Mouse (Mus musculus) heart, embryonic 11.5 days (tissue): ENCODE measurements around the gene Fam8a1. TPM values are rescaled to one million over a fixed set of nuclear protein-coding genes. Genes with fewer than 3 reads are reported as not detected.

Source experiments
- ATAC-seq: fragments of 200-750 bp; cut with Nextera tagmentation; replicated peaks from 2 replicates; pipeline ENCODE4 v1.8.0; 2017; ENCODE audit warnings: moderate library complexity; ENCODE audit not compliant: insufficient number of reproducible peaks, low FRiP score, low TSS enrichment
- H3K27ac ChIP-seq: fragments of 300-500 bp; sonication (generic); 2 replicates; pipeline ENCODE4 v1.5.1; 2014; ENCODE audit warnings: mild to moderate bottlenecking, low read depth, low read length
- H3K27me3 ChIP-seq: fragments of 300-500 bp; sonication (generic); 2 replicates; pipeline ENCODE4 v1.6.1; 2014; ENCODE audit warnings: mild to moderate bottlenecking, low read length, mixed read lengths; ENCODE audit not compliant: control insufficient read depth, insufficient read depth
- H3K36me3 ChIP-seq: fragments of 300-500 bp; sonication (generic); 2 replicates; pipeline ENCODE4 v1.6.1; 2014; ENCODE audit warnings: mild to moderate bottlenecking, low read length, moderate library complexity, mixed read lengths; ENCODE audit not compliant: control insufficient read depth, insufficient read depth
- H3K4me1 ChIP-seq: fragments of 300-500 bp; sonication (generic); 2 replicates; pipeline ENCODE4 v1.6.1; 2014; ENCODE audit warnings: low read length; ENCODE audit not compliant: control insufficient read depth, insufficient read depth
- H3K4me2 ChIP-seq: fragments of 300-500 bp; sonication (generic); 2 replicates; pipeline ENCODE4 v1.6.1; 2014; ENCODE audit warnings: mild to moderate bottlenecking, moderate library complexity
- H3K4me3 ChIP-seq: fragments of 300-500 bp; sonication (generic); 2 replicates; pipeline ENCODE4 v1.5.1; 2014; ENCODE audit warnings: low read depth, low read length
- H3K9ac ChIP-seq: fragments of 300-500 bp; sonication (generic); 2 replicates; pipeline ENCODE4 v1.6.1; 2014; ENCODE audit warnings: mild to moderate bottlenecking, low read depth, low read length, moderate library complexity
- H3K9me3 ChIP-seq: fragments of 300-500 bp; sonication (generic); replicated peaks from 2 replicates; pipeline ENCODE4 v1.6.1; 2016; ENCODE audit warnings: low read length; ENCODE audit not compliant: control insufficient read depth
- WGBS: fragments of 180-500 bp; shearing (Covaris S2); extraction: QIAGEN DNeasy Blood & Tissue Kit; methylation state at CpG from one replicate; pipeline ENCODE4 v1.1.7; 2014; ENCODE audit not compliant: insufficient replicate concordance; 5-methylcytosine and 5-hydroxymethylcytosine counted together
- polyA plus RNA-seq: library from polyadenylated mRNA; unstranded; fragments of >200 nt; fragmentation: Nextera tagmentation; extraction: Ambion mirVana; gene quantifications from 2 replicates; pipeline ENCODE4 v1.2.1, GENCODE M21; 2014

The Fam8a1 gene
- polyA plus RNA-seq, 1 experiment from 2014 or later, result 8.1 TPM

GRCm38 (mm10) chr13:46634133-46634488 is 35.2 kb upstream of the Fam8a1 start:
- no peaks in the 10 kb centered on the region for H3K9me3 ChIP-seq
- no peak overlapping the region for H3K27ac ChIP-seq
- H3K4me1 ChIP-seq, result no peaks in the 10 kb centered on the region
- no peak overlapping the region for H3K4me2 ChIP-seq
- H3K27me3 ChIP-seq, result no peaks in the 10 kb centered on the region
- 57% methylated on average over 6 of the region's 6 CpGs for WGBS
- no peak overlapping the region for H3K9ac ChIP-seq
- peaks cover 18% of the 10 kb centered on the region for H3K36me3 ChIP-seq
- H3K4me3 ChIP-seq, result no peak overlapping the region
- ATAC-seq, result no peak

- ATAC-seq, result no peak
- Histone ChIP-seq H3K36me3 (peaks cover 38% of the 10 kb centered on the region), H3K27ac (no peak overlapping the region), H3K4me2 (no peak overlapping the region), H3K9me3 (peaks cover 7% of the 10 kb centered on the region; the same call in 1 of the 2 replicates), H3K27me3 (no peaks in the 10 kb centered on the region), H3K9ac (no peak overlapping the region), H3K4me3 (no peak overlapping the region), H3K4me1 (no peaks in the 10 kb centered on the region)
- 90% methylated on average over 10 of the region's 10 CpGs for WGBS
These were observed 28.5 kb upstream of the Fam8a1 start for GRCm38 (mm10) chr13:46640608-46641468.

- WGBS, result 80% methylated on average over 4 of the region's 4 CpGs
- Histone ChIP-seq H3K27me3 (no peaks in the 10 kb centered on the region), H3K4me3 (no peak overlapping the region), H3K27ac (no peak overlapping the region), H3K4me1 (no peaks in the 10 kb centered on the region), H3K36me3 (peaks cover 30% of the 10 kb centered on the region), H3K4me2 (no peak overlapping the region), H3K9ac (no peak overlapping the region), H3K9me3 (peaks cover 7% of the 10 kb centered on the region; the same call in 1 of the 2 replicates)
- ATAC-seq, result no peak
These were observed 27.0 kb upstream of the Fam8a1 start for GRCm38 (mm10) chr13:46642318-46642717.

GRCm38 (mm10) chr13:46644175-46644574 is 25.1 kb upstream of the Fam8a1 start:
- 86% methylated on average over 6 of the region's 6 CpGs for WGBS
- no peak overlapping the region for H3K9ac ChIP-seq
- peaks cover 24% of the 10 kb centered on the region for H3K36me3 ChIP-seq

GRCm38 (mm10) chr13:46645476-46645875 is 23.8 kb upstream of the Fam8a1 start:
- ATAC-seq, result no peak
- H3K9ac ChIP-seq, result no peak overlapping the region
- WGBS, result 82% methylated on average over 6 of the region's 6 CpGs
- H3K4me2 ChIP-seq, result no peak overlapping the region
- no peak overlapping the region for H3K27ac ChIP-seq
- H3K4me3 ChIP-seq, result no peak overlapping the region
- peaks cover 7% of the 10 kb centered on the region; the same call in 1 of the 2 replicates for H3K9me3 ChIP-seq
- H3K36me3 ChIP-seq, result peaks cover 16% of the 10 kb centered on the region
- no peaks in the 10 kb centered on the region for H3K4me1 ChIP-seq
- no peaks in the 10 kb centered on the region for H3K27me3 ChIP-seq

More at GRCm38 (mm10) chr13:46644175-46644574, 25.1 kb upstream of the Fam8a1 start:
- Histone ChIP-seq H3K4me1 (no peaks in the 10 kb centered on the region), H3K27ac (no peak overlapping the region), H3K4me2 (no peak overlapping the region), H3K27me3 (no peaks in the 10 kb centered on the region), H3K9me3 (peaks cover 7% of the 10 kb centered on the region; the same call in 1 of the 2 replicates), H3K4me3 (no peak overlapping the region)
- ATAC-seq, result no peak

- no peak overlapping the region for H3K4me3 ChIP-seq
- H3K36me3 ChIP-seq, result peaks cover 8% of the 10 kb centered on the region; the same call in 1 of the 2 replicates
- ATAC-seq, result no peak
- no peak overlapping the region for H3K9ac ChIP-seq
- no peak overlapping the region for H3K4me2 ChIP-seq
- H3K9me3 ChIP-seq, result no peaks in the 10 kb centered on the region
- H3K27me3 ChIP-seq, result no peaks in the 10 kb centered on the region
- no peaks in the 10 kb centered on the region for H3K4me1 ChIP-seq
- WGBS, result 80% methylated on average over 7 of the region's 7 CpGs
- no peak overlapping the region for H3K27ac ChIP-seq
These were observed 17.5 kb upstream of the Fam8a1 start for GRCm38 (mm10) chr13:46651853-46652252.

GRCm38 (mm10) chr13:46652671-46653070 is 16.7 kb upstream of the Fam8a1 start:
- Histone ChIP-seq H3K4me1 (no peaks in the 10 kb centered on the region), H3K36me3 (peaks cover 8% of the 10 kb centered on the region; the same call in 1 of the 2 replicates), H3K4me3 (no peak overlapping the region), H3K27me3 (no peaks in the 10 kb centered on the region), H3K4me2 (no peak overlapping the region), H3K27ac (no peak overlapping the region), H3K9me3 (no peaks in the 10 kb centered on the region), H3K9ac (no peak overlapping the region)
- WGBS, result 85% methylated on average over 7 of the region's 7 CpGs
- ATAC-seq, result no peak

- no peak overlapping the region for H3K9ac ChIP-seq
- peaks cover 7% of the 10 kb centered on the region; the same call in 1 of the 2 replicates for H3K36me3 ChIP-seq
- H3K27me3 ChIP-seq, result no peaks in the 10 kb centered on the region
- H3K27ac ChIP-seq, result no peak overlapping the region
- no peak overlapping the region for H3K4me3 ChIP-seq
- no peaks in the 10 kb centered on the region for H3K9me3 ChIP-seq
- 76% methylated on average over 4 of the region's 4 CpGs for WGBS
- no peak for ATAC-seq
- H3K4me2 ChIP-seq, result no peak overlapping the region
- H3K4me1 ChIP-seq, result no peaks in the 10 kb centered on the region
These were observed 15.7 kb upstream of the Fam8a1 start for GRCm38 (mm10) chr13:46653671-46654070.

GRCm38 (mm10) chr13:46654566-46654965 is 14.8 kb upstream of the Fam8a1 start:
- ATAC-seq, result no peak
- WGBS, result 80% methylated on average over 5 of the region's 5 CpGs
- Histone ChIP-seq H3K4me1 (no peaks in the 10 kb centered on the region), H3K9me3 (no peaks in the 10 kb centered on the region), H3K9ac (no peak overlapping the region), H3K27ac (no peak overlapping the region), H3K27me3 (no peaks in the 10 kb centered on the region), H3K4me2 (no peak overlapping the region), H3K4me3 (no peak overlapping the region), H3K36me3 (peaks cover 7% of the 10 kb centered on the region; the same call in 1 of the 2 replicates)
